Mouse (Mus musculus): ENCODE data around the gene Tbc1d10b. TPM values are rescaled to one million over a fixed set of nuclear protein-coding genes. Genes with fewer than 3 reads are reported as not detected.

Tbc1d10b gene
- polyA plus RNA-seq, 1 experiment from 2014 or later = 15.2 TPM

DNA sequence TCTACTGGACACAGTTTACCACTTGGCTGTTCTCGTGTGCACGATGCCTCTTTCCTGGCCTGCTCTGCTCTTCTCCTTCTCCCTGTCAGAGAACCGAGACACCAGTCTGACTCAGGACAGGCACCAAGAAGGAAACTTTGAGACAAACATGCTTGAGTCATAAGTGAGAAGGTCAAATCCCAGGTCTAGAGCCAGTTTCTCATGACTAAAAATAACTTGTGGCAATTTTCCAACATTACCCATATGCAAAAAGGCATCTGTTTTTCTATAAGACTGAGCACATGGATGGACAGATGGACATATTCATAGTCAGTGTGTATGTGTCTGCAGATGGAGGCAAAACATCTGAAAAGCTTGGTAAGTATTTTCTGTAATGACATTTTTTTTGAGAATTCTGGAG lies 54.8 kb downstream of the Tbc1d10b start:
- Histone ChIP-seq H3K4me3 (ENCODE audit: low read length) (no peak overlapping the region), H3K27me3 (ENCODE audit: control insufficient read depth, insufficient read depth, low read length) (no peaks in the 10 kb centered on the region), H3K4me1 (ENCODE audit: control insufficient read depth, insufficient read depth, low read length) (peaks cover 5% of the 10 kb centered on the region; the same call in 1 of the 2 replicates), H3K36me3 (ENCODE audit: control insufficient read depth, insufficient read depth) (no peaks in the 10 kb centered on the region), H3K9ac (ENCODE audit: low read length) (no peak overlapping the region), H3K27ac (ENCODE audit: low read length) (0 out of 2 replicates have a peak overlapping the region, but pooled peaks have one; percentile 28), H3K9me3 (replicated peaks; ENCODE audit: control insufficient read depth, low read length) (no peaks in the 10 kb centered on the region), H3K4me2 (ENCODE audit: low read depth, low read length) (no peak overlapping the region)
- WGBS = 33% methylated on average over 3 of the region's 3 CpGs
- no peak for ATAC-seq (replicated peaks; ENCODE audit: extremely low read depth, insufficient read depth, low FRiP score)

DNA sequence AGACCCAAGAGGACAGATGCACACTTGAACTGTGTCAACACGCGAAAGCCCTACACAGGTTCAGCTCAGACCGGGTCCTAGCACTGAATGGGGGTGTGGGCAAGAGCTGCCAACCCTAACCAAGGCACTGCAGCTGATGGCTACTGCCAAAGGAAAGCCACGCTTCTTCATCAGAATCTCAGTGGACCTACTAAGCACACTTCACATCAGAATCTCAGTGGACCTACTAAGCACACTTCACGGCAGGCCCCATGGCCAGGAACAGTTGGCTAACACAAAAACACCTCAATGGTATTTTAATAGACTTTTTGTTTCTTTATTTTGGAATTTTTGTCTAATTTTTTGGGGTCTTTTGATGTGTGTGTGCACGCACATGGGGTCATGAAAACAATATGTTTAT lies 55.8 kb downstream of the Tbc1d10b start:
- Histone ChIP-seq H3K4me3 (ENCODE audit: low read length) (no peak overlapping the region), H3K9me3 (replicated peaks; ENCODE audit: control insufficient read depth, low read length) (no peaks in the 10 kb centered on the region), H3K4me1 (ENCODE audit: control insufficient read depth, insufficient read depth, low read length) (peaks cover 8% of the 10 kb centered on the region; the same call in 1 of the 2 replicates), H3K9ac (ENCODE audit: low read length) (no peak overlapping the region), H3K4me2 (ENCODE audit: low read depth, low read length) (no peak overlapping the region), H3K36me3 (ENCODE audit: control insufficient read depth, insufficient read depth) (no peaks in the 10 kb centered on the region), H3K27ac (ENCODE audit: low read length) (no peak overlapping the region), H3K27me3 (ENCODE audit: control insufficient read depth, insufficient read depth, low read length) (no peaks in the 10 kb centered on the region)
- no peak for ATAC-seq (replicated peaks; ENCODE audit: extremely low read depth, insufficient read depth, low FRiP score)
- WGBS = 91% methylated on average over 6 of the region's 6 CpGs

DNA sequence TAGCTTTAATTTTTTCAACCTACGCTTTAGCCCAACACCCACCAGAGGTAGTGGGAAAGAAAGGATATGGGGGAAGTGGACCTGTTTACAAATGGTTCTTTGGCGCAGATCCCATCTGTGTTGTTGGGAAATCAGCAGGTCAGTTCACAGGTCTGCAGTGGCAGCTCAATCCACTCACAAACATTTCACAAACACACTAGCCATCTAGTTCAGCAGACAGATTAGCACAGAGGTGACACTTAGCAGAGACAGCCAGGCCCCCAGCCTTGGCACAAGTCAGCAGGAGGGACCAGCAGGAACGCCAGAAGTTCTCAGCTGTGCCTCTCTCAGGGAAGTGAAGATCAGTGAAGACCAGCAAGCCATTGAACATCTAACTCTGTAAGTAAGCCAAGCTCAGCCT lies 60.4 kb downstream of the Tbc1d10b start:
- H3K4me2 ChIP-seq (ENCODE audit: low read depth, low read length) = no peak overlapping the region
- no peaks in the 10 kb centered on the region for H3K27me3 ChIP-seq (ENCODE audit: control insufficient read depth, insufficient read depth, low read length)
- no peak overlapping the region for H3K9ac ChIP-seq (ENCODE audit: low read length)
- H3K27ac ChIP-seq (ENCODE audit: low read length) = no peak overlapping the region
- WGBS = 38% methylated on average over 3 of the region's 3 CpGs
- H3K9me3 ChIP-seq (replicated peaks; ENCODE audit: control insufficient read depth, low read length) = no peaks in the 10 kb centered on the region
- peaks cover 6% of the 10 kb centered on the region; the same call in 1 of the 2 replicates for H3K4me1 ChIP-seq (ENCODE audit: control insufficient read depth, insufficient read depth, low read length)
- ATAC-seq (replicated peaks; ENCODE audit: extremely low read depth, insufficient read depth, low FRiP score) = no peak
- no peak overlapping the region for H3K4me3 ChIP-seq (ENCODE audit: low read length)
- no peaks in the 10 kb centered on the region for H3K36me3 ChIP-seq (ENCODE audit: control insufficient read depth, insufficient read depth)

Other genes with a start within 250 kb of the Tbc1d10b start
- gene Cdipt, start 232.6 kb downstream of the Tbc1d10b start, polyA plus RNA-seq (2015; fragmentation: Nextera tagmentation; extraction: Ambion mirVana) = 85.1 and 89.4 TPM in 2 replicates
- gene Cdiptos, start 232.4 kb downstream of the Tbc1d10b start, polyA plus RNA-seq (2015; fragmentation: Nextera tagmentation; extraction: Ambion mirVana) = 1.2 and 1.6 TPM in 2 replicates
- gene Mvp, start 193.8 kb downstream of the Tbc1d10b start, polyA plus RNA-seq (2015; fragmentation: Nextera tagmentation; extraction: Ambion mirVana) = 15.9 and 20.6 TPM in 2 replicates
- 0.75 TPM in 1 of 2 replicates, not detected in the other for gene Pagr1b, start 192.0 kb downstream of the Tbc1d10b start, polyA plus RNA-seq (2015; fragmentation: Nextera tagmentation; extraction: Ambion mirVana)
- 61.0 and 78.5 TPM in 2 replicates for gene Pagr1a, start 191.1 kb downstream of the Tbc1d10b start, polyA plus RNA-seq (2015; fragmentation: Nextera tagmentation; extraction: Ambion mirVana)
- 15.4 and 38.5 TPM in 2 replicates for gene Gm42742, start 187.4 kb downstream of the Tbc1d10b start, polyA plus RNA-seq (2015; fragmentation: Nextera tagmentation; extraction: Ambion mirVana)
- gene Prrt2, start 187.3 kb downstream of the Tbc1d10b start, polyA plus RNA-seq (2015; fragmentation: Nextera tagmentation; extraction: Ambion mirVana) = 1.6 and 2.4 TPM in 2 replicates
- gene Maz, start 181.4 kb downstream of the Tbc1d10b start, polyA plus RNA-seq (2015; fragmentation: Nextera tagmentation; extraction: Ambion mirVana) = 31.5 and 34.1 TPM in 2 replicates
- 80.4 and 81.6 TPM in 2 replicates for gene Kif22, start 166.0 kb downstream of the Tbc1d10b start, polyA plus RNA-seq (2015; fragmentation: Nextera tagmentation; extraction: Ambion mirVana)
- 18.3 TPM in 1 of 2 replicates, not detected in the other for gene Zg16, start 121.1 kb downstream of the Tbc1d10b start, polyA plus RNA-seq (2015; fragmentation: Nextera tagmentation; extraction: Ambion mirVana)
- gene AI467606, start 117.1 kb downstream of the Tbc1d10b start, polyA plus RNA-seq (2015; fragmentation: Nextera tagmentation; extraction: Ambion mirVana) = 4.9 and 8.4 TPM in 2 replicates
- gene Qprt, start 86.2 kb downstream of the Tbc1d10b start, polyA plus RNA-seq (2015; fragmentation: Nextera tagmentation; extraction: Ambion mirVana) = 2.1 and 2.6 TPM in 2 replicates
- gene Spn, start 70.6 kb downstream of the Tbc1d10b start, polyA plus RNA-seq (2015; fragmentation: Nextera tagmentation; extraction: Ambion mirVana) = 1.2 and 2.6 TPM in 2 replicates
- 42.2 and 44.4 TPM in 2 replicates for gene Cd2bp2, start 12.4 kb downstream of the Tbc1d10b start, polyA plus RNA-seq (2015; fragmentation: Nextera tagmentation; extraction: Ambion mirVana)
- gene Mylpf, start 422 bp upstream of the Tbc1d10b start, polyA plus RNA-seq (2015; fragmentation: Nextera tagmentation; extraction: Ambion mirVana) = 16.2 and 31.6 TPM in 2 replicates
- 21.0 and 21.9 TPM in 2 replicates for gene Zfp553, start 24.6 kb upstream of the Tbc1d10b start, polyA plus RNA-seq (2015; fragmentation: Nextera tagmentation; extraction: Ambion mirVana)
- 35.1 and 57.5 TPM in 2 replicates for gene Sept1, start 24.7 kb upstream of the Tbc1d10b start, polyA plus RNA-seq (2015; fragmentation: Nextera tagmentation; extraction: Ambion mirVana)
- gene Zfp771, start 35.8 kb upstream of the Tbc1d10b start, polyA plus RNA-seq (2015; fragmentation: Nextera tagmentation; extraction: Ambion mirVana) = 38.0 and 39.6 TPM in 2 replicates
- 129 and 142 TPM in 2 replicates for gene Dctpp1, start 52.2 kb upstream of the Tbc1d10b start, polyA plus RNA-seq (2015; fragmentation: Nextera tagmentation; extraction: Ambion mirVana)
- gene Sephs2, start 65.6 kb upstream of the Tbc1d10b start, polyA plus RNA-seq (2015; fragmentation: Nextera tagmentation; extraction: Ambion mirVana) = 48.7 and 52.8 TPM in 2 replicates
- 3.3 and 8.1 TPM in 2 replicates for gene Itgal, start 87.8 kb upstream of the Tbc1d10b start, polyA plus RNA-seq (2015; fragmentation: Nextera tagmentation; extraction: Ambion mirVana)
- gene Zfp768, start 137.1 kb upstream of the Tbc1d10b start, polyA plus RNA-seq (2015; fragmentation: Nextera tagmentation; extraction: Ambion mirVana) = 17.1 and 20.0 TPM in 2 replicates
- gene Zfp747, start 167.6 kb upstream of the Tbc1d10b start, polyA plus RNA-seq (2015; fragmentation: Nextera tagmentation; extraction: Ambion mirVana) = 5.3 and 5.5 TPM in 2 replicates
- gene 9130019O22Rik, start 178.7 kb upstream of the Tbc1d10b start, polyA plus RNA-seq (2015; fragmentation: Nextera tagmentation; extraction: Ambion mirVana) = 4.5 and 4.9 TPM in 2 replicates
- gene E430018J23Rik, start 185.2 kb upstream of the Tbc1d10b start, polyA plus RNA-seq (2015; fragmentation: Nextera tagmentation; extraction: Ambion mirVana) = 4.7 and 5.6 TPM in 2 replicates
- 6.5 and 6.6 TPM in 2 replicates for gene Zfp764, start 198.4 kb upstream of the Tbc1d10b start, polyA plus RNA-seq (2015; fragmentation: Nextera tagmentation; extraction: Ambion mirVana)
- 14.1 and 14.8 TPM in 2 replicates for gene Zfp688, start 213.6 kb upstream of the Tbc1d10b start, polyA plus RNA-seq (2015; fragmentation: Nextera tagmentation; extraction: Ambion mirVana)
- 3.6 and 4.3 TPM in 2 replicates for gene Zfp689, start 240.7 kb upstream of the Tbc1d10b start, polyA plus RNA-seq (2015; fragmentation: Nextera tagmentation; extraction: Ambion mirVana)

Measured in heart, embryonic 16.5 days (tissue).